Mouse (Mus musculus): Measurements from ENCODE around the gene Rhbdf2.

The Rhbdf2 gene

GRCm38 (mm10) chr11:116585682-116586081 is 41.1 kb downstream of the Rhbdf2 start:
- no peak for DNase-seq

DNA sequence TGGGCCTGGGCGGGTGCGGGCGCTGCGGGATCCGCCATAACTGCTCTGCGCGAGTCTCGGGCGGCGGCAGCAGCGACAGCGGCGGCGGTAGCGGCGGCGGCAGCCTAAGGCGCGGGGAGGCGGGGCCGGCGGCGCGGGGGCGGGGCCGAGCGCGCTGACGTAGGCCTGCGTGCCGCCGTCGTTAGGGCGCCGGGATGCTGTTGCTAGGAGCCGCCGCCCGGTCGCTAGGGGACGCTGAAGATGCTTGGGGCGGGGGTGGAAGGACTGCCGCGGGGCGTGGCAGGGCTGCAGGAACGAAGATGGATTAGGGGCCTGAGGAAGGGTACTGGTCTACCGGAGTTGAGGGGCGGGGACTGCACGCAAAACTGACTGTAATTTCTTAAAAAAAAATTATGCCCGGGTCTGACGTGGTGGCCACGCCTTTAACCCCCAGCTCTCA is 45.4 kb downstream of the Rhbdf2 start, which contains the start of gene Ube2o:
Gene Ube2o (minus strand): TSS at position 72 of the 439 bp plus-strand sequence.
- DNase-seq: peak; percentile 88 to 93

GRCm38 (mm10) chr11:116580711-116581375 is 46.0 kb downstream of the Rhbdf2 start:
- DNase-seq: peak; percentile 56 to 69

DNA sequence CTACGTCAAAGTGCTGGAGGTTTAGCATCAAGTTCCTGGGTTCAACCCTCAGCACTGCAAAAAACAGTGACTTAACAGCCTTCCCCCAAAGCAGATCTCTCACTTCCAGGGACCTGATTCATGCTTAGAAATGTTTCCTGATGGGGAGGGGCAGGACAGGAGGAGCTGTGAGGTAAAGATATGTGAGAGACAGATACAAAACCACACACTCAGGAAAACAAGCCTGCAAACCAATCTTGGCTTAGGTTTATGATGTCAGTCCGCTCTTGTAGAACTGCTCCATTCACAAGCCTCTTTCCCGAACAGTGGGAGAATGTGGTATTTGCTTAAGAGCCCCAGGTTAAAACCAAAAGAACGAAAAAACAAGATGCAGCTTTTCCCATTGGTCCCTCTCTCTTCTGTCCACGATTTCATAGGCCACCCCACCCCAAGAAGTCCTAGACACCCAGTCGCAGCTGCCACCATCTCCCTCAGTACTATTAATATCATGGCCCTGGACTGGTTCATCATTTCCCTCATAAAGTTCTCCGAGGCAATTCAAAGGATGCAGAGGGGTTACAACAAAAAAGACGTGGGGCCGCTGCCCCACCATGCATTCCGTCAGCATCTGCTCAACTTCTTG is 46.7 kb downstream of the Rhbdf2 start:
- no peak for DNase-seq

DNA sequence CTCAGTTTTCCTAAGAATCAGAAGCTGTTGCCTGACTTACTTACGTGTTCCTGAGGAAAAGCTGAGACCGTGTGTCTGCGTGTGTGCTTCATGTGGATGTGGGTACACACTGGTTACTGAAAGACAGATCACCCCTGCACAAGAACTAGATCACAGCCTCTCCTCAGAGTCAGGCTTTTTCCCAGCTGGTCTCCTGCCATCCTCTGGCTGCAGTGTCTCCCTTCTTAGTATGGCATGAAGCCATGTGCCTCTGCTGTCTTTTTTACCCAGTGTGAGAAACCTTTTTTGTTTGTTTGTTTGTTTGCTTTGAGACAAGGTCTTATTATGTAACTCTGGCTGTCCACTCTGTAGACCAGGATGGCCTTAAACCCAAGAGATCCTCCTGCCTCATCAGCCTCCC is 47.5 kb downstream of the Rhbdf2 start:
- DNase-seq: no peak

- no peak for DNase-seq
Measured at GRCm38 (mm10) chr11:116575396-116575795, 51.4 kb downstream of the Rhbdf2 start.

GRCm38 (mm10) chr11:116574982-116575381 is 51.8 kb downstream of the Rhbdf2 start:
- no peak for DNase-seq

DNA sequence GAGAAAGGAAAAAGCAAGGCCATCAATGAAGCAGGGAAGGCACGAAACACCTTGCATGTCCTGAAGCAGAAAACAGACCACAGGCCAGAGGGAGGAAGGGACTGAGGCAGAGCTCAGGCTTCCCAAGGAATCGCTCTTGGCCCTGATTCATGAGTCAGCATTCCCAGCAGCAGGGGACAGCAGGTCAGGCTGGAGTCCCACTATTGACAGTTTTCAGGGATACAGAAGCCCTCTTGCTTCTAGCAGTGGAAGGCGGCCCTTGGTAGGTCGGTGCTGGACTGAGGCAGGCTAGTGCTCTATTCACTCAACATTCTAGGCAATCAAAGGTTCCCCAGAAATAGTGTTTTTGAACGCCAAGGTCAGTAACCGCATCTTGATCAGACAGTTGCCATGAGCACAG is 52.3 kb downstream of the Rhbdf2 start:
- no peak for DNase-seq

GRCm38 (mm10) chr11:116572756-116573543 is 53.9 kb downstream of the Rhbdf2 start:
- DNase-seq: peak in 1 of 2 experiments; percentile 19

DNA sequence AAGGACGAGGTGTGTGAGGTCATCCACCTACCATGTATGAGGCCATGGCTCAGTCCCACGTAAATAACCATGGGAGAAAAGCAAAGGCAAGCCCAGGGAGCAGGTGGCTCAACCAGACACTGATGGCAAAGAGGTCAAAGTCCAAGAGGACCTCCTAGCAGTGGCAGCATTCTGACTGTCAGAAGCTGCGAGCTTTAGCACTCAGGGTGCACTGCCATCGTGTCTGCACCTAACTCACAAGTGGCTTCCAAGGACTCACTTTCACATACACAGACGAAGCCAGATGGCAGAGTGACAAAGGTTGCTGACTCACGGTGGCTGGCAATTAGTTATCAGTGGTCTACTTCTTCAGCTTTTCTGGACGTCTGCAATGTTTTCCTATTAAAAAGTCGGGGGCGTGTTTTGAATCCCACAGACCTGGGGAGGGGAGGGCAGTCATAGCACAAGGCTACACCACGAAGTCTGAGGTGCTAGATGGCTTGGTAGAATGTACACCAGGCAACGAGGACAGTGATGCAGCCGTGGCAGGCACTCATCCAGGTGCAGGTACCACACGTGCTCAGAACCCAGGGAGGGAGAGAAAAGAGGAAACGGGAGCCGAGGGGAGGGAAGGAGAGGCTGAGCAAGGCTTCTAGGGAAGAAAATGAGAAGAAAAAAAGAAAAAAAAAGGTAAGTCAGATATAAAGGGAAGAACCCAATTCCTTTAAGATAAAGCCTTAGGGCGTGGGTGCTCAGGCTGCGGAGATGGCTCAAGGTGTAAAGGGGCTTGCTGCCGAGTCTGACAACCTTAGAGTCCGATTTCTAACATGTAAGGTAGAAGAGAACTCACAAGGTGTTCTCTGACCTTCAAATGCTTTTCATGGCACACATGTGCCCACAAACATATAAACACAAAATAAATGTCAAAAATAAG is 54.8 kb downstream of the Rhbdf2 start:
- DNase-seq: no peak

DNA sequence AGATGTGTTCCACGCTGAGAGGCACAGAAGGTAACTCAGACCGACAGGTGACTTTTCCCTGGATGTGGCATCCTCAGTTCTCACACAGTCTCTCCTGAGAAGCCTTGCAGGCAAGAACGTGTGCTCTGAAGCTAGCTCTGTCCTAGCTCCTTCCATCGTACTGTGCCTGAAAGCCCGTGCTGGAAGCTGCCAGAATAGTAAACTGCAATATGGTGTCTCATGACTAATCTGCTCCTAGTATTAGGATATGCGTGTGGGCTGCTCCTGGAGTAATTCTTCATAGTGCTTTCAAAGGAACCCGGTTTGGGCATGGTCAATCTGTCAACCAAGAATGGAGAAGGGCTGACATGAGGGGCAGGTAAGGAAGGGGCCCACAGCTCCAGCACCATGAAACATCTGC is 56.0 kb downstream of the Rhbdf2 start:
- DNase-seq: no peak

GRCm38 (mm10) chr11:116567531-116567930 is 59.3 kb downstream of the Rhbdf2 start:
- DNase-seq: no peak

DNA sequence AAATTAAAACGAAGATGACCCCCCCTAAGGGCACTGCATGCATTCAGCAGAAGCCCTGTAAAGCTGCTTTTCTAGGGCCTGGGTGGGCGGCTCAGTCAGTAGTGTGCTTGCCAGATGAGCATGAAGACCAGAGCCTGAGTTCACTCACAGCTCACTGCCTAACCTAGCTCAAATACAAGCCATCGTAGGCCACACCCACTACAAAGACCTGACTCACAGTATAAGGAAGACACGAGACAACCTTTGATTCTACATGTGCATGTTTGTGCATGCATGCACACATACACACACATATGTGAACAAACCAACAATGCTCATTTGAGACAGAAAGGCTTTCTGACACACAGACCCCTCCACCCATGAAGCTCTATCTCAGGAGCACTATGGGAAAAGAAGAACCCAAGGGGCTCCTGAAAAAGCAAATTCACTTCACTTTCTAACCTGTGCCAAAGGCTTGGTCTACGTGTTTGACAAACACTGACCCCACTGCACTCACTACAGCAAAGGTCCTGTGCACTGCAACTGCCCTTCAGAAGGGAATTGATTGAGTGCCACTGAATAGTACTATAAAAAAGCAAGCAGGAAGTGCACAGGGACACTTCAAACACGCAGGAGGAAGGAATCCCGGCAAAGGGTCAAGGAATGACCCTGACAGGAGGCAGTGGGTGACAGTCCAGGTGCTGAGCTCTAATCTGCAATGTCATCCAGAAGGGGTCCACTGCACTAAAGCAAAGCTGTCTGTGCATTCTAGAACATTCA is 61.4 kb downstream of the Rhbdf2 start:
- no peak for DNase-seq

DNA sequence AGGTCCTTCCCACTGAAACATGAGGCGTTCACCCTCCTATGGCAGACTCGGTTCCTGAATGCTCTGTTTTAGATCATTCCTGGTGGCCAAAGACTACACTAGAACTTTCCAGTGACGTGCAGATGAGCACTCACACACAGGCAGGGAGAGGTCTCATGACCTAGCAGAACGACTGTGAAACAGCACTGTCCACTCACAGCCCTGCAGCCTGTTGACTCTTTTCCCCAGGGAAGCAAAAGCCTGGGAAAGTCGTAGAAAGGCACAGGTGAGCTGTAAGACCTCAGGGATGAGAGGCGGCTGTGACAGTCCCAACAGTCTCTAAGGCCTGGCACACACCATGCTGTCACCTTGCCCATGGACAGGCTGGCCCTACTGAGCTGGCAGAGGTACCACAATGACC is 70.5 kb downstream of the Rhbdf2 start:
- DNase-seq: no peak

DNA sequence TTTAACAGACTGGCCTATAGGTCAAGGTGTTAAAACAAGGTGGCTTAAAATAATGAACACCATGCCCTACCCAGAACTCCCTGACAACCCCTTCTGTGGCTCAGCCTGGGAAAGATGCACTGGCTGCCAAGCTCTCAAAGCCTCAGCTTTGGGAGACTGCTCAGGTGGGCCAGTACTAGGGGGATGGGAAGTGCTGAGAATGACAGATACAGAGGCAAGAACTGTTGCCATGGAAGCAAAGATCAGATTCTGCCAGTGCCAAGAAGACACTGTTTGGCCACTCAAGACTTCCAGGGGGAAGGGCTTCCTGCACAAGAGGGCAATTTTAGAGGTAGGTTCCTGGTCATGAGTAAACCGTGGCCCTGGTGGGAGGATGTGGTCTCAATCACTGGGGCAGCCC is 71.2 kb downstream of the Rhbdf2 start:
- DNase-seq: no peak

- DNase-seq: peak; percentile 38 to 67
Measured at GRCm38 (mm10) chr11:116554171-116554878, 72.5 kb downstream of the Rhbdf2 start.

DNA sequence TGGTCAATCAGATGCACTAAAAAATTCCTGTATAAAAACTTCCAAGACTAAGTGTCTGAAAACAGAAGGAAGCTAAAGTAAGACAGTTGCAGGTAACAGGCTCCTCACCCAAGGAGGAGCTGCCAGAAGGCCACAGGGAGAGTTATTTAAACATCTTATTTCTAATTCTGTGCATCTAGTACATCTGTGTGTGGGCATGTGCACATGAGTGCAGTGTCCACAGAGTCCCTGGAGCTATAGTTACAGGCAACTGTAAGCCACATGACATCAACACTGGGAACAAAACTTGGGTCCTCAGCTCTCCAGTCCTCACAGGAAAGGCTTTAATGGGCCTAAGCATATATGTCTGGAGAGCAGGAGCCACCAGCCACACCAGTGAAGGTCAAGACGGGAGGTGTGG is 74.6 kb downstream of the Rhbdf2 start:
- no peak for DNase-seq

DNA sequence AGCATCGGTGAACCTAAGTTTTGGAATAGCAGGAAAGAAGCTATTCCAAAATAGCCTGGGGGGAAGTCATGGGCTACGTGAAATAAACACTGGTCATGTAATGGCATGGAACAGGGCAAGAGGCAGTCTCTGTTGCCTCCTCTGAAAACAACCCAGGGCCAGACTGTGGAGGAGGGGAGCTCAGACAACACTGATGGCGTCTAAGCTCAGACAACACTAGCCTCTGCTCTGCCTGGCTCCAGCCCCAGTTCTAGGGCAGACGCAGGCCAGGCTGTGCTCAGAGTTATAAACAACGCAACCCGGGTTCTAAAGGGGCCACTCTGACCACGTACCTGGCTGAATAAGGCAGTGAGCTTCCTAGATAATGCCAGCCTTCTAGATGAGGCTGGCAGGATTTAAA is 76.1 kb downstream of the Rhbdf2 start:
- DNase-seq: peak in 1 of 2 experiments; percentile 49

- no peak for DNase-seq
Measured at GRCm38 (mm10) chr11:116549273-116550038, 77.4 kb downstream of the Rhbdf2 start.

- DNase-seq: no peak
Measured at GRCm38 (mm10) chr11:116548780-116549179, 78.0 kb downstream of the Rhbdf2 start.

All from kidney, postnatal 4 days (tissue).